Mouse (Mus musculus): ENCODE measurements at regions not wholly inside any gene's neighbourhood (a gene's known extent, or its start where the extent isn't known, plus 50 kb on each side); places are given as distances from the start of the nearest gene placed in this dataset.

DNA sequence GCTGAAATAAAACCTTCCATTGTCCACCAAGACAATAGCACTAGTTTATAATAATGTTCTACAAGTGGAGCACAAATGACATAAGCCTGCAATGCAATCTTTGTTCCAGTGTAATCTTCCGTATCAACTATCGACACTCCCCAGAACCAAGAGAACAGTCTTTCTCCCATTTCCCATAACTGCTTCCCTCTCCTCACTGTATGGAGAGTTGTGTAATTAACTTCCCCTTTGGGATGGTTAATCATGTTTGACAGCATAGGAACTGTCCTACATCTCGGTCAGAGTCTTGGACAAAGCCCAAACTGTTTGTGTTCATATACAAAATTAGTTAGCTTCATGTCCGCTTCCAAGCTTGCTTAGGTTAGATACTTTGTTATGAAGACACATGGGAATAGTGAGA is 225.8 kb upstream of the Marcks start:
- Histone ChIP-seq H3K9me3 (replicated peaks) (no peaks in the 10 kb centered on the region), H3K4me2 (no peak overlapping the region), H3K36me3 (no peaks in the 10 kb centered on the region), H3K4me1 (replicated peaks) (no peaks in the 10 kb centered on the region), H3K9ac (no peak overlapping the region), H3K27ac (no peak overlapping the region), H3K27me3 (no peaks in the 10 kb centered on the region), H3K4me3 (no peak overlapping the region)
- 57% methylated on average over 4 of the region's 4 CpGs for WGBS
- ATAC-seq (replicated peaks; ENCODE audit: insufficient number of reproducible peaks, insufficient read depth, low FRiP score, low read depth): no peak

DNA sequence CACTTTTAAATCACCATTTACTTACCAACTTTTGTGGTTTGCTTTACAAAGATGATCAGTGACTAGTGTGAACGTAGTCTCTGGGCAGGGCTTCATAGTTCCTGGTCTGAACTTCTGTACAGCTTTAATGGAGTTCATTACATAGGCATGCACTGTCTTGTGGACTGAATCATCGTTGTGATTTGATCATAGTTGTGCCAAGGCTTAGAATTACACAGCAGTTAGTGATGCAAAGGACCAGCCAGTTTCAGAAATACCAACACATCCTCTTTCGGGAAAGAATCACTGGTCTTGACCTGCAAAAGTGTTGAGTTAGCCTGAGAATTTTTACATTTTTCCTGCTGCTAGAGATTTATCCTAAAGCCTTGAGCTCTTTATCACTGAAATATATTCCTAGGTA is 222.3 kb upstream of the Marcks start:
- Histone ChIP-seq H3K27me3 (no peaks in the 10 kb centered on the region), H3K36me3 (no peaks in the 10 kb centered on the region), H3K9ac (no peak overlapping the region), H3K4me2 (no peak overlapping the region), H3K27ac (no peak overlapping the region), H3K4me3 (no peak overlapping the region), H3K9me3 (replicated peaks) (no peaks in the 10 kb centered on the region), H3K4me1 (replicated peaks) (no peaks in the 10 kb centered on the region)
- no peak for ATAC-seq (replicated peaks; ENCODE audit: insufficient number of reproducible peaks, insufficient read depth, low FRiP score, low read depth)
- WGBS: 81% methylated on average over 3 of the region's 3 CpGs

DNA sequence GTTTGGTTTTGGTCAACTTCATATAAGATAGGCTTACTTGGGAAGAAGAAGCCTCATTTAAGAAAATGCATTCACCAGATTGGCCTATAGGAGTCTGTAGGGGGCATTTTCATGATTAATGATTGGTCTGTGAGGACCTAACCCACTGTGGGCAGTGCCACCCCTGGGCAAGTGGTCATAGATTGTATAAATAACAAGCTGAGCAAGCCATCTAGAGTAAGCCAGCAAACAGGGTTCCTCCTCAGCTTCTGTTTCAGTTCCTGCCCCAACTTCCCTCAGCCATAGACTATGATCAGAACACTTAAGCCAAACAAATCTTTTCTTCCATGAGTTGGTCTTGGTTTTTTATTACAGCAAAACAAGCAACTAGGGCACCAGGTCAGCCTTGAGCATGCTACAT is 220.2 kb upstream of the Marcks start:
- Histone ChIP-seq H3K4me1 (replicated peaks) (no peaks in the 10 kb centered on the region), H3K27me3 (no peaks in the 10 kb centered on the region), H3K9me3 (replicated peaks) (no peaks in the 10 kb centered on the region), H3K9ac (no peak overlapping the region), H3K4me2 (no peak overlapping the region), H3K27ac (no peak overlapping the region), H3K36me3 (no peaks in the 10 kb centered on the region), H3K4me3 (no peak overlapping the region)
- no peak for ATAC-seq (replicated peaks; ENCODE audit: insufficient number of reproducible peaks, insufficient read depth, low FRiP score, low read depth)

DNA sequence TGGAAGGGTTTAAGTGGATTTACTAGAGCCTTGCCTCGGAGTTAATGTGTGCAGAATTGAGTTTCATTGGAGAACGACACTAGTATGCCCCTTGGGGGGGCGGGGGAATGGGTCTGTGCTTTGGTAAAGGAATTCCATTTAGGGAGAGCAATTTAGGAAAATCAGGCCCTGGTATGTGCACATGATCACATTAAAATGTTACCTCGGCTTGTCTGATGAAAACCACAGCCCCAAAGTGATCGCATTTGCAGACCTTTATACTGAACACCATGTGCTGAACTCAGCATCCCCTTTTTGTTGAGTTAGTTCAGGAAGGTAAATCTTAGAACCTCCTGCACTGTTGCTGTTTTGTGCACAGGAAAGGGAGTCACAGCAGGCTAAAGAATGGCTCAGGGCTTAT is 219.6 kb upstream of the Marcks start:
- no peak overlapping the region for H3K27ac ChIP-seq
- no peak for ATAC-seq (replicated peaks; ENCODE audit: insufficient number of reproducible peaks, insufficient read depth, low FRiP score, low read depth)
- H3K27me3 ChIP-seq: no peaks in the 10 kb centered on the region
- no peaks in the 10 kb centered on the region for H3K36me3 ChIP-seq
- H3K4me2 ChIP-seq: no peak overlapping the region
- H3K4me1 ChIP-seq (replicated peaks): no peaks in the 10 kb centered on the region
- H3K9ac ChIP-seq: no peak overlapping the region
- 67% methylated on average over 5 of the region's 5 CpGs for WGBS
- H3K4me3 ChIP-seq: no peak overlapping the region
- no peaks in the 10 kb centered on the region for H3K9me3 ChIP-seq (replicated peaks)

DNA sequence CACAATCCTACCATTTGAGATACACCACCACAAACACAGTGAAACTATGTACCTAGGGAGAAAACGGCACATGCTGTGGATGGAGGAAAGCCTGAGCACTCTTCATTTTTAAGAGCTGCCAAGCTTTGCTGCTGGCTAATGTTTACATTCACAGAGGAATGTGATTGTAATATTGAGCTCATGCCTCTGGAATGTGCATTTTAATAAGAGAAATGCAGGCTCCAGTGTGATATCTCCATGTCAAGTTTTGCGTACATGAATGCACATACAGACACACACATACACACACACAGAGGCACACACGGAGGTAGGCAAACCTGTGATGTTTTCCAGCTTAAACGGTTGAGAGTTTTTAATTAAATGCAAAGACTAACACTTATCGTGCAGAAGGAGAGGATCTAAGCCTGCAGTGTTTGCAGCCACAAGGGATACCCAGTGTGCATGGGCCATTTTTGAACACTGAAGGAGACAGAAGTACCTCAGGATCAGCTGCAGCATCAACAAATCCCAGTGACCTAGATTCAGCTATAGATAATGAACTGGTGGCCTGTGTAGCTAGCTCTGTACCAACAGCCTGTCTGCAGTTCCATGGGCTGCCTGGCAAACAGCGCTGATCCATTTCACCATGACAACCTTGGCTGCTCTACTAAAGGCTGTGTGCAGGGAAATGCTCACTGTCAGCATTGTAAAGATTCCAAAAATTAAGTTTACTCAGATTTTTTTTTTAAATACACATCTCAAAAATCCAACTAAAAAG is 218.8 kb upstream of the Marcks start:
- 46% methylated on average over 6 of the region's 6 CpGs for WGBS
- Histone ChIP-seq H3K4me1 (replicated peaks) (no peaks in the 10 kb centered on the region), H3K4me3 (no peak overlapping the region), H3K9ac (no peak overlapping the region), H3K36me3 (no peaks in the 10 kb centered on the region), H3K4me2 (no peak overlapping the region), H3K27me3 (no peaks in the 10 kb centered on the region), H3K9me3 (replicated peaks) (no peaks in the 10 kb centered on the region), H3K27ac (no peak overlapping the region)
- no peak; the same call in 1 of the 2 replicates for ATAC-seq (replicated peaks; ENCODE audit: insufficient number of reproducible peaks, insufficient read depth, low FRiP score, low read depth)

DNA sequence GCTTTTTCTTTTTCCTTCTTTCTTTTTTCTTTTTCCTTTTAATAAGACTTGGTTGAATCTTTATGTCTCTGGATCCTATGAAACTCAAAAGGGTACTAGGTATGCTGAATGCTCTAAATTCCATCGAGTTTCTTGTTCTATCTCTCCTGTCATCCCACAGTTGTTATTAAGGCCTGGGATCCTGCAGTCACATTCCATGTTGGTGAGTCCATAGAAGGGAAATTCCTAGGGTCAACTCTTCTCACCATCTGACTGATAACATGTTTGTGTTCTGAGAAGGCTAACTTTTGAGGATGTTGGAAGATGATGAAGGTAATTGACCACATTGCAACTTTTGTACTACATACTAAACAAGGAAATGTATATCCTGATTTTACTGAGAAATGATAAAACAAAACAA is 210.5 kb upstream of the Marcks start:
- Histone ChIP-seq H3K9ac (no peak overlapping the region), H3K27me3 (no peaks in the 10 kb centered on the region), H3K27ac (no peak overlapping the region), H3K4me2 (no peak overlapping the region), H3K36me3 (no peaks in the 10 kb centered on the region), H3K4me3 (no peak overlapping the region), H3K9me3 (replicated peaks) (no peaks in the 10 kb centered on the region), H3K4me1 (replicated peaks) (no peaks in the 10 kb centered on the region)
- WGBS: 30% methylated on average over 1 of the region's 1 CpGs
- ATAC-seq (replicated peaks; ENCODE audit: insufficient number of reproducible peaks, insufficient read depth, low FRiP score, low read depth): no peak

DNA sequence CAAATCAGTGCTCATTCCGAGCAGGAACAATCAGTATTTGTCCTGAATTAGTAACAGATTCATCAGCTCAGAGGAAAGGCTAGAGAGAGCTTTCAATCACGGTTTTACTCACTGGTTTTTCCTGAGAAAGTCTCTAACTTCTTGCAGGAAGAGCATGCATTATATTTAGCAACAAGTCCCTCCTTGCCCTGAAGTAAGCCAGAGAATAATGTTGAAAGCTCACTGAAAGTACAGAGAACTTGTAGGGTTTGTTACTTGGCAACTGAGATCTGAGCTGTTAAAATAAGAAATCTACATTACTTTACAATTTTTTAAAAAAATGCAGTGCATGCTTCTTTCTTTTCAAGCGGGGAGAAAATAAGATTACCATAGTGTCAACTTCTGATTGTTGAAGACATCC is 209.7 kb upstream of the Marcks start:
- Histone ChIP-seq H3K4me3 (no peak overlapping the region), H3K9me3 (replicated peaks) (no peaks in the 10 kb centered on the region), H3K4me1 (replicated peaks) (no peaks in the 10 kb centered on the region), H3K36me3 (no peaks in the 10 kb centered on the region), H3K27me3 (no peaks in the 10 kb centered on the region), H3K27ac (peak overlapping the region; percentile 50), H3K4me2 (no peak overlapping the region), H3K9ac (no peak overlapping the region)
- ATAC-seq (replicated peaks; ENCODE audit: insufficient number of reproducible peaks, insufficient read depth, low FRiP score, low read depth): no peak
- WGBS: 55% methylated on average over 3 of the region's 3 CpGs

DNA sequence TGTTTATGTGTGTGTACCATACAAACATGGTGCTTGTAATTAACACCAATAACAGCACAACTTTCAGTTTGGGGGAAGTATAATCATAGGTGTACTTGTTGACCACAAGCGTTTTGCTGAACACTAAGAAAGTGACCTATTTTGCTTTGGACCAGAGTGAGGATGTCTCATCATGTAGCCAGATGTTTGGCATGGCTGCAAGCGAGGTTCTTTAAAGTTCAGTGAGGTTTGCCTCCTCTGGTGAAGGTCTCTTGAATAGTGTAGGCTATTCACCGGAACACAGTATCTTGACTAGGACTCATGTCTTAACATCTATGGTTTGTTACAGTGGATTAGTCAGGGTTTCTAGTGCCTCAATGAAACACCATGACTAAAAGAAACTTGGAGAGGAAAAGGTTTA is 208.9 kb upstream of the Marcks start:
- peak overlapping the region; percentile 50; the same call in 1 of the 2 replicates for H3K27ac ChIP-seq
- WGBS: 86% methylated on average over 3 of the region's 3 CpGs

DNA sequence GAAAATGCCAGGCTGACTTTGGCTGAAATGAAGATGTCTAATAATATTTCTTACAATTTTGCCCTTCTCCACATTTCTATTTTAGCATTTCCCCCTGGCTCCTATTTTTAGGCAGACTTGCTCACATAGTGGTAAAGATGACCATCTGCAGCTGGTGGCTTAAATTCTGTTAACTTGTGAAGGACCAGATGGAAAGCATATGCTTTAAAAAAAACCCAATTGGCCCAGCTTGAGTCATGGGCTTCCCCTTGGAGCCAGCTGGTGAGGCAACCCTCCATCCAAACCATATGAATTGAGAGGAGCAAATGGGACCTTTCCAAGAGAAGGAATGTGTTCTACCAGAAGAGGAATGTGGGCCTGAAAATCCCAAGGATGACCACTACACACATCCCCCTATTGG is 204.0 kb upstream of the Marcks start:
- no peak overlapping the region for H3K4me2 ChIP-seq
- no peaks in the 10 kb centered on the region for H3K36me3 ChIP-seq
- H3K9me3 ChIP-seq (replicated peaks): no peaks in the 10 kb centered on the region
- no peak overlapping the region for H3K27ac ChIP-seq
- no peaks in the 10 kb centered on the region for H3K27me3 ChIP-seq
- no peak overlapping the region for H3K4me3 ChIP-seq
- H3K4me1 ChIP-seq (replicated peaks): no peaks in the 10 kb centered on the region; the same call in 1 of the 2 replicates
- ATAC-seq (replicated peaks; ENCODE audit: insufficient number of reproducible peaks, insufficient read depth, low FRiP score, low read depth): no peak
- H3K9ac ChIP-seq: no peak overlapping the region

More for the DNA sequence above, 208.9 kb upstream of the Marcks start:
- H3K4me2 ChIP-seq: no peak overlapping the region
- no peak overlapping the region for H3K9ac ChIP-seq
- ATAC-seq (replicated peaks; ENCODE audit: insufficient number of reproducible peaks, insufficient read depth, low FRiP score, low read depth): no peak
- no peak overlapping the region for H3K4me3 ChIP-seq
- no peaks in the 10 kb centered on the region for H3K36me3 ChIP-seq
- H3K9me3 ChIP-seq (replicated peaks): no peaks in the 10 kb centered on the region
- H3K4me1 ChIP-seq (replicated peaks): no peaks in the 10 kb centered on the region
- H3K27me3 ChIP-seq: no peaks in the 10 kb centered on the region

DNA sequence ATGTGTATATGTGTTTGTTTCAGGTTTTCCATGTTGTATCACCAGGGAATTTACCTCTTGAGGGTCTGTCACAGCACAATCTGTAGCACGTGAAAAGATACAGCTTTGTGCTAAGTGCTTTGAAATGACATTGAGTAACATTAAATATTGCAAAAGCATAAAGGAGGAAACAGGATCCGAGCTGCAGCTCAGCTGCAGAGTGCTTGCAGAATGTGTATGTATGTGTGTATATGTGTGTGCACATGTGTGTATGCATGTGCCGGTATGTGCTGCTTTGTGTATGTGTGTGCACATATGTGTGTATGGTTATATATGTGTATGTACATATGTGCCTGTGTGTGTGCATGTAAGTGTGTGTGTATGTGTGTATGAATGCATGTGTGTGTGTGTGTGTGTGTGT is 200.9 kb upstream of the Marcks start:
- Histone ChIP-seq H3K9ac (no peak overlapping the region), H3K4me1 (replicated peaks) (peaks cover 4% of the 10 kb centered on the region), H3K4me2 (no peak overlapping the region), H3K36me3 (no peaks in the 10 kb centered on the region), H3K4me3 (no peak overlapping the region), H3K9me3 (replicated peaks) (no peaks in the 10 kb centered on the region), H3K27me3 (no peaks in the 10 kb centered on the region), H3K27ac (no peak overlapping the region)
- ATAC-seq (replicated peaks; ENCODE audit: insufficient number of reproducible peaks, insufficient read depth, low FRiP score, low read depth): no peak
- WGBS: 86% methylated on average over 3 of the region's 3 CpGs

DNA sequence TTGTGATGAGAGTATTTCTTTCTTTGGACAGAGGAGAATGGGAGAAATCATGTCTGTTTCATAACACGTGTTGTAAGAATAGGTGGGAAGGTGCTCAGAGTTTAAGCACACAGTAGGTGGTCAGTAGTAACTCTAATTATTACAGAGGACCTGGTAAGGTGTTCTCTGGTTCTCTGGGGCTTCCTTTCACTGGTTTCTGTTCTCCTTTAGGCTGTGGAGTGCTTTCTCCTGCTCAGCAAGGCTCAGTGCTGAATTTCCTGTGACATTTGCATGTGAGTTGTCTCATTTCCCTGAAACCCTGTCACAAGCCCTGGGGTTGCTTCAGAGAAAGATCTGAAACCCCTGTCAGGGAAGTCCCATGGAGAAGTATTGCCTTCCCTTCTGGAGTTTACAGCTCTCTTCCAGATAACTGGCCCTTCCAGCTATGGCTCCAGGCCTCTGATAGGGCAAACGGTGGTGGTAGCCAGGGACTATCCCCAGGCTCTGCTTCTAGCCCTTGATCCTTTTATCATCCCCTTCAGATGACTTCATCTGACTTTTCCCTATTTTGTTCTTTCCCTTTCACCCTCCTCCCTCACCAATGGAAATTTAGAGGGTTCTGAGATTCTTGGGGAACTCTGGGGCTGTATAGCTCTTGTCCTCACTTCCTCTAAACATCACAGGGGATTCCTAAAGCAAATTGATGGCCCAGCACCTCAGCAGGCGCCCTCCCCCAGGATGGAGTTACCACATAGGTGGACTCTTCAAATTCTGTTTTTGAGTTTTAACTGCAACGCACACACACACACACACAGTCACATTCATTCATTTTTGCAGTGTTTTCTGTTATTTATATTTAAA is 199.6 kb upstream of the Marcks start:
- Histone ChIP-seq H3K9ac (no peak overlapping the region), H3K36me3 (no peaks in the 10 kb centered on the region), H3K4me3 (no peak overlapping the region), H3K9me3 (replicated peaks) (no peaks in the 10 kb centered on the region), H3K27ac (no peak overlapping the region), H3K4me2 (no peak overlapping the region), H3K4me1 (replicated peaks) (peaks cover 4% of the 10 kb centered on the region), H3K27me3 (no peaks in the 10 kb centered on the region)
- WGBS: 59% methylated on average over 4 of the region's 4 CpGs
- ATAC-seq (replicated peaks; ENCODE audit: insufficient number of reproducible peaks, insufficient read depth, low FRiP score, low read depth): no peak

DNA sequence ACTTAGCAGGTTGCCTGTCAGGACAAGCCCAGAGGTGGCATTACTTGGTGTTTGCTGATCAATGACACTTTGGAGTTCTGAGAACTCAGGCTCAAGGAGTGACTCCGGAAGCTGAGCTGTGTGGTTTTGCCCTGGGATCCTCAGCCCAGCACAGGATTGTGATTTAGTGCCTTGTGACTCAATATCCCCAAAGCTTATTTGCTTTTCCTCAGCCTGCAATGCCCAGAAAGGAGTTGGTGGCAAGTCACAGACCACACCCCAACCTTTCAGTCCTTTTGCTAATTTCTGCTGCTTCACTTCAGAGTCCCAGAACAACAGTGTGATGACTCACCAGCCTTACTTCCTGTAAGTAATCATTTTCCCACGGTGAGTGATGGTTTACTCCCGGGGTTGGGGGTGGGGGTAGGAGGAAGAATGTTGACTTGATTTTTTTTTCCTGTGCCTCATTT is 198.5 kb upstream of the Marcks start:
- H3K36me3 ChIP-seq: no peaks in the 10 kb centered on the region
- ATAC-seq (replicated peaks; ENCODE audit: insufficient number of reproducible peaks, insufficient read depth, low FRiP score, low read depth): no peak
- H3K27me3 ChIP-seq: no peaks in the 10 kb centered on the region
- 14% methylated on average over 3 of the region's 3 CpGs for WGBS
- peaks cover 4% of the 10 kb centered on the region for H3K4me1 ChIP-seq (replicated peaks)
- H3K4me3 ChIP-seq: no peak overlapping the region
- H3K9ac ChIP-seq: no peak overlapping the region
- H3K27ac ChIP-seq: peak overlapping the region; percentile 60
- no peaks in the 10 kb centered on the region for H3K9me3 ChIP-seq (replicated peaks)
- no peak overlapping the region for H3K4me2 ChIP-seq
